Mouse (Mus musculus): Measurements from ENCODE around the gene Il16.

GRCm38 (mm10) chr7:83677296-83677695, 68.2 kb downstream of the Il16 start:
- TF ChIP-seq CTCF (IDR thresholded peaks at IDR 0.05; ENCODE audit: low read depth, low read length) (no peak), POLR2A (IDR thresholded peaks at IDR 0.05; ENCODE audit: extremely low read depth, insufficient read depth, low read length) (no peak)
